Mouse (Mus musculus): ENCODE measurements at regions not wholly inside any gene's neighbourhood (a gene's known extent, or its start where the extent isn't known, plus 50 kb on each side); places are given as distances from the start of the nearest gene placed in this dataset.

DNA sequence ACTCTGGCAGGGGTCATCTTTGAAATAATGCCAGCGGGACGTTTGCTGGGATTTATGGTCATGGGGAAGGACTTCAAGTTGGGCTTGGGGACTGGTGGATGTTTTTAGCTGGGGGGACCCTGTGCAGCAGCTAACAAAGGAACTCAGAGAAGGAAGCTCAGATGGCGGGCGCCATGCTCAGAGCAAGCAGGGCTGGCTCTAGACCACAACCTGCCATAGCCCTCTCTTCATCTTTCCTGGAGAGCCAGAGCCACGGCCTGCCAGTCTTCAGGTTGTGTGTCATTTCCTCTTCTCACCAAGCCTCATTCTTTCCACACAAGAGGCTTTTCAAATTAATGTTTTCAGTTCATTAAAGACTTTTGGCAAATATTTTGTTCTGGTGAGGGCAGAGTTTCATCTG, 219.9 kb downstream of the Bcl11a start:
- H3K36me3 ChIP-seq = no peaks in the 10 kb centered on the region
- H3K4me3 ChIP-seq (replicated peaks) = no peak overlapping the region
- ATAC-seq (ENCODE audit: low read depth) (no peak), DNase-seq (no peak)
- H3K27ac ChIP-seq = no peak overlapping the region
- no peaks in the 10 kb centered on the region for H3K9me3 ChIP-seq (replicated peaks)
- H3K9ac ChIP-seq = no peak overlapping the region
- H3K27me3 ChIP-seq = no peaks in the 10 kb centered on the region
- WGBS (ENCODE audit: insufficient replicate concordance) = 41% methylated on average over 5 of the region's 5 CpGs
- H3K4me1 ChIP-seq (replicated peaks) = no peaks in the 10 kb centered on the region
- no peak overlapping the region for H3K4me2 ChIP-seq

DNA sequence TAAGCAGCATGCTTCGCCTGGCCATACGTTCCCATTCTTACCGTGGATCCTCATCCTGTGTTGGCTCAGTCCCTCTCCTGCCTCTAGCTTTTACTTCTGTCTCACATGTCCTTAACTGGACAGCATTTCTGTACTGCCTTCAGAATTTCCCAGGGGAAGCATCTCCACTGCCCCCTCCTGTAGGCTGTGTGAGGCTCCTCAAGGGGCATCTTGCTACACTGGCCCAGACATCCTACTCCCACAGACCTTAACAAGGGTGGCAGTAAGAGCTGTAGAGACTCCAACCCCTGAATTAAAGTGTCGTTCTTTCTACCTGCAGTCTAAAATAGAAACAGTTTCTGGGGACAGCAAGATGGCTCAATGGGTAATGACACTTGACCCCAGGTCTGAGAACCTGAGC, 222.5 kb downstream of the Bcl11a start:
- Histone ChIP-seq H3K27ac (no peak overlapping the region), H3K9ac (no peak overlapping the region), H3K36me3 (no peaks in the 10 kb centered on the region), H3K4me2 (no peak overlapping the region), H3K4me3 (replicated peaks) (no peak overlapping the region), H3K9me3 (replicated peaks) (no peaks in the 10 kb centered on the region), H3K27me3 (no peaks in the 10 kb centered on the region), H3K4me1 (replicated peaks) (peaks cover 5% of the 10 kb centered on the region)
- WGBS (ENCODE audit: insufficient replicate concordance) = 76% methylated on average over 4 of the region's 4 CpGs
- no peak for ATAC-seq (ENCODE audit: low read depth)
- DNase-seq = no peak

DNA sequence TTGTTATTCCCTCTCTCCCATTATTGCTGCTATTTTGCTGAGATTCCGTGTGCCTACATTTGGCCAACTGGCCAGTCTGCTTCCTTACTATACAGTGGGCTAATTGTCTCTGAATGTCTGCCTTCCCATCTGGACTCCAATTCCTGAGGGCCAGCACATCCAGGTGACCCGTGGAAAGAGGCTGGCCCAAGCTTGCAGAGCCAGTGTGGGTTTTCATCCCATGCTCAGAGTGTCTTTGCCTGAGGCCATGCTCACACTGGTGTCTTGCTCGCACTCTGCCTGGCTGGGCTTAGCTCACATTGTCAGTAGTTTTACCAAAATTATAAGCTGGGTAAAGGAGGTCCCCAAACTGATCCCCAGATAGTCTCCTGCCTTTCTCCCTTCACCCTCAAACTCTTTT, 223.3 kb downstream of the Bcl11a start:
- Histone ChIP-seq H3K27ac (no peak overlapping the region), H3K27me3 (0 out of 2 replicates have a peak, but pooled peaks cover 3% of the 10 kb centered on the region), H3K36me3 (no peaks in the 10 kb centered on the region), H3K4me2 (no peak overlapping the region), H3K4me3 (replicated peaks) (no peak overlapping the region), H3K9ac (no peak overlapping the region), H3K4me1 (replicated peaks) (peaks cover 14% of the 10 kb centered on the region), H3K9me3 (replicated peaks) (no peaks in the 10 kb centered on the region)
- DNase-seq = no peak
- ATAC-seq (ENCODE audit: low read depth) = no peak
- 61% methylated on average over 3 of the region's 3 CpGs for WGBS (ENCODE audit: insufficient replicate concordance)

- Histone ChIP-seq H3K27ac (no peak overlapping the region), H3K4me1 (replicated peaks) (peaks cover 17% of the 10 kb centered on the region), H3K9ac (peak overlapping the region; percentile 37; the same call in 1 of the 2 replicates), H3K4me2 (peak overlapping the region; percentile 64), H3K27me3 (0 out of 2 replicates have a peak, but pooled peaks cover 6% of the 10 kb centered on the region), H3K4me3 (replicated peaks) (peak overlapping the region; percentile 27), H3K9me3 (replicated peaks) (no peaks in the 10 kb centered on the region), H3K36me3 (no peaks in the 10 kb centered on the region)
- DNase-seq = peak; percentile 18
- no peak for ATAC-seq (ENCODE audit: low read depth)
- WGBS (ENCODE audit: insufficient replicate concordance) = 4% methylated on average over 17 of the region's 17 CpGs
Measured at GRCm38 (mm10) chr11:24305145-24305553, 227.3 kb downstream of the Bcl11a start.

DNA sequence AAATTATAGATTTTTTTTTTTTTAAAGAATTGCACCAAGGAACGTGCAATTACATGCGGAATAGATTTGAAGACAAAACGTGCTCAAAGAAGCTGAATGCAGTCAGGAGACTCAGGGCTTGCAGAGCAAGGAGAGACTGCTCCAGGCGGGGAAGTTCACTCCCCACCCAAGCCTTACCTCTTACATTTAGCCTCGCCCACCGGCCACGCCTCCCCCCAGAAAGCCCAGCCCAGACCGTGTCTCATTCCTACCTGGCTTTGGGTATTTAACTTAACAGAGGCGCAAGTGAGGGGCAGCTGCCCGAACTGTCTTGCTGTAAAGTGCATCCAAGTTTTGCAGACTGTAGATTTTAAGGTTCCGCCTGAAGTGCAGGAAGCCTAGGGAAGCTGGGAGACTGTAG, 227.8 kb downstream of the Bcl11a start:
- ATAC-seq (ENCODE audit: low read depth) (peak; percentile 60; the same call in 1 of the 2 replicates), DNase-seq (peak; percentile 15)
- Histone ChIP-seq H3K36me3 (no peaks in the 10 kb centered on the region), H3K4me2 (peak overlapping the region; percentile 64), H3K27me3 (0 out of 2 replicates have a peak, but pooled peaks cover 6% of the 10 kb centered on the region), H3K9me3 (replicated peaks) (no peaks in the 10 kb centered on the region), H3K4me3 (replicated peaks) (peak overlapping the region; percentile 27), H3K4me1 (replicated peaks) (peaks cover 17% of the 10 kb centered on the region), H3K9ac (no peak overlapping the region), H3K27ac (no peak overlapping the region)
- WGBS (ENCODE audit: insufficient replicate concordance) = 7% methylated on average over 11 of the region's 11 CpGs

DNA sequence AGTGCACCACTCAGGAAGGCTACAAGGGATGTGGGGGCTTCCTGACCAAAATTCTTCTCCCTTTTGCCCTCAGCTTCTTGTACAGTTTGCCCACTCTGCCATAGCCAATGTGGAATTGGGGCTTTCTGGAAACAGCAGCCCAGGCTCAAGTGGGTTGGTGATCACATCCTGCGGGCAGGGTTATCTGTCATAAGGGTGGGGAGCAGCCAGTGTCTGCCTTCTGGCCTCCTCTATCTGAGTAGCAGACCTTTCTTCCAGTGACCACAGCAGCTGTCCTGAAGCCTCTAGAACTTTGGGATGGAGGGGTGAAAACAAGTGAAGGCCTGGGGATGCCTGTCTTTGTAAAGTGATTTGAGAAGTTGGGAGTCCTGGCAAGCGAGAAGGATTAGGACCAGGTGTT, 228.2 kb downstream of the Bcl11a start:
- Histone ChIP-seq H3K4me3 (replicated peaks) (peak overlapping the region; percentile 27), H3K4me1 (replicated peaks) (peaks cover 17% of the 10 kb centered on the region), H3K27ac (no peak overlapping the region), H3K9ac (no peak overlapping the region), H3K9me3 (replicated peaks) (no peaks in the 10 kb centered on the region), H3K27me3 (0 out of 2 replicates have a peak, but pooled peaks cover 6% of the 10 kb centered on the region), H3K36me3 (no peaks in the 10 kb centered on the region), H3K4me2 (peak overlapping the region; percentile 64)
- DNase-seq = no peak
- WGBS (ENCODE audit: insufficient replicate concordance) = 33% methylated on average over 2 of the region's 2 CpGs
- peak; percentile 67 for ATAC-seq (ENCODE audit: low read depth)

DNA sequence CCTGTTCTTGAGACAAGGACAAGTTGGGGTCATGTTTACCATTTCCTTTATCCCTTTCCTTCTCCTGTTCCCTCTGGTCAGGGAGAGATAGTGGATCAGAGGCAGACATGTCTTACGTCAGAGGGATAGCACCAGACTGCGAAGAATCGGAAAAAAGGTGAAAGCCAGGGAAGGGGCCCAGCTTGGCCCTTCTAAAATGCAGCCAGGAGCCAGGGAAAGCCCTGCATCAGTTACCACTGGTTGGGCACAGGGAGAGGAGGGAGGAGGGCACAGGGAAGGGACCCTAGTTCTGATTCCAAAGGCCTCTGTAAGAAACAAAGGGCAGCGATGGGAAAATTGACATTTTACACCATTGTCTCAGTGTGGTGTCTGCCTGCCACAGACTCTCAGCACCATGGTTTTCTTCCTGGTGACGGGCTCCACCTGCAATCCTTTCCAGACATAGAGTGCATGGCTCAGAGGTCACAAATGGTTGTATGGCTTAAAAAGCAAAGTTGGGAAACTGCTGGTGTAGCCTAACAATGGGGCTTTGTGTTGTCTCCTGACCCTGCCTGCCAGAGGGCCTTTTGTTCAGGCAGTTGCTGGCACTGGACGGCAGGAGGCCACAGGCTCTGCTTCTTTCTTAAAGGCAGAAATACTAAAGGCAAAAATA, 229.9 kb downstream of the Bcl11a start:
- ATAC-seq (ENCODE audit: low read depth) = no peak
- no peak for DNase-seq
- Histone ChIP-seq H3K36me3 (no peaks in the 10 kb centered on the region), H3K27ac (no peak overlapping the region), H3K4me1 (replicated peaks) (peaks cover 17% of the 10 kb centered on the region), H3K9ac (no peak overlapping the region), H3K27me3 (0 out of 2 replicates have a peak, but pooled peaks cover 6% of the 10 kb centered on the region), H3K4me3 (replicated peaks) (no peak overlapping the region), H3K4me2 (no peak overlapping the region), H3K9me3 (replicated peaks) (no peaks in the 10 kb centered on the region)
- 67% methylated on average over 6 of the region's 6 CpGs for WGBS (ENCODE audit: insufficient replicate concordance)

- Histone ChIP-seq H3K4me2 (no peak overlapping the region), H3K27me3 (0 out of 2 replicates have a peak, but pooled peaks cover 6% of the 10 kb centered on the region), H3K36me3 (no peaks in the 10 kb centered on the region), H3K9me3 (replicated peaks) (no peaks in the 10 kb centered on the region), H3K4me1 (replicated peaks) (peaks cover 17% of the 10 kb centered on the region), H3K9ac (no peak overlapping the region), H3K27ac (no peak overlapping the region), H3K4me3 (replicated peaks) (no peak overlapping the region)
- ATAC-seq (ENCODE audit: low read depth) = no peak
- no peak for DNase-seq
- 24% methylated on average over 1 of the region's 1 CpGs for WGBS (ENCODE audit: insufficient replicate concordance)
Measured at GRCm38 (mm10) chr11:24308253-24308633, 230.4 kb downstream of the Bcl11a start.

DNA sequence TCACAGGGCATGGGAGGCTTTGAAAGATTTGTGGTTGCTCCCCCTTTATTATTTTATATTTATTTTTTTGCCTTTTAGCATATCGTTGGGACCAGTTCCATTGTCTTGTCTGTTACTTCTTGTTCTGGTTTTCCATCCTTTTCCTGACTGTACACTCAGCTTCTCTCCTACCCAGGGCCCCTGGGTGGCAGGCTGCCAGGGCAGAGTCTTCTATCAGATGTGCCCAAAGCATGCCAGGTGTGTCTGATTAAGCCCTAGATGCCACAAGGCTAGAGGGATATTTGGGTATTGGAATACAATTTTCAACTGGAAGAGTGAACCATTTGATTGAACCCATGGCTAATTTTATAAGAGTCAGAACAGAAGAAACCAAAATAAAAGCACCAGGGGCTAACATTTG, 236.2 kb downstream of the Bcl11a start:
- H3K4me2 ChIP-seq = no peak overlapping the region
- no peaks in the 10 kb centered on the region for H3K36me3 ChIP-seq
- H3K4me3 ChIP-seq (replicated peaks) = no peak overlapping the region
- DNase-seq (no peak), ATAC-seq (ENCODE audit: low read depth) (no peak)
- H3K4me1 ChIP-seq (replicated peaks) = no peaks in the 10 kb centered on the region
- H3K27ac ChIP-seq = no peak overlapping the region
- H3K9me3 ChIP-seq (replicated peaks) = no peaks in the 10 kb centered on the region
- no peaks in the 10 kb centered on the region for H3K27me3 ChIP-seq
- H3K9ac ChIP-seq = no peak overlapping the region
- WGBS (ENCODE audit: insufficient replicate concordance) = 62% methylated on average over 1 of the region's 1 CpGs

DNA sequence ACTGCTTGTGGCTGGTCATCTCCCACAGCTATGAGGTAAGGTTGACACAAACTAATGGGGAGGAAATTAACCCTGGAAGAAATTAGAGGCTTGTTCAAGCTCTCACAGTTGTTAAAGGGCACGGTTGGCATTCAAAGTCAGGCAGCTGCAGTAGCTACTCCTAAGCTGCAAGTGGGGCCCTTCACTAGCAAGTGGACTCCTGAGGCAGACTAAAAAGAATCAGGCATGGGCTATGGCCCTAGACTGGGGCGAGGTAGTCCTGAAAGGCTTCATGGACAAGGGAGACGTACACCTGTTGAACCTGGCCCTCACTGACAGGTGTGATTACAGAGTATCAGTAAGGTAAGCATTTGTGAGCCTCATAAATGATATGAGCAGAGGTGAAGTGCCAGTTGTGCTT, 237.7 kb downstream of the Bcl11a start:
- H3K27me3 ChIP-seq = no peaks in the 10 kb centered on the region
- ATAC-seq (ENCODE audit: low read depth) (no peak), DNase-seq (no peak)
- no peak overlapping the region for H3K4me2 ChIP-seq
- WGBS (ENCODE audit: insufficient replicate concordance) = 58% methylated on average over 3 of the region's 3 CpGs
- H3K9ac ChIP-seq = no peak overlapping the region
- H3K36me3 ChIP-seq = no peaks in the 10 kb centered on the region
- H3K27ac ChIP-seq = no peak overlapping the region
- H3K4me1 ChIP-seq (replicated peaks) = no peaks in the 10 kb centered on the region
- H3K4me3 ChIP-seq (replicated peaks) = no peak overlapping the region
- no peaks in the 10 kb centered on the region for H3K9me3 ChIP-seq (replicated peaks)

DNA sequence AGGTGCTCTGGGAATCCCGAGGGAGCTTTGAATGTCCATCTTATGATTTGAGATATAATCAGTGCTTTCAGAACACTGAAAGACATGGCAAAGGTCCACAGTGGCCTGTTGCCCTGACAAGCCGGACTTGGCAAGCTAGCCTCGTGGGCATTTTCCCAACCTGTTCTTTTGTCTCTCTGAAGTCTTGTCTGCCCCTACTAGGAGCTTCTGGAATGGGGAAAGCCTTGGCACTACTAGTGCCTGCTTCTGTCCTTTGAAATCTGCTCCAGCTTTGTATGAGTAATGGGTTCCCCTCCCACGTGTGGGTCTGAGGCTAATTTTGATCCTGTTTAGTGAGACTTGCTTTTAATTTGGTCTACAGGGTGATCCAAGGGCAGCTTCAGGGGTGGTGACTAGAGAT, 238.3 kb downstream of the Bcl11a start:
- 43% methylated on average over 4 of the region's 4 CpGs for WGBS (ENCODE audit: insufficient replicate concordance)
- no peak overlapping the region for H3K4me2 ChIP-seq
- no peaks in the 10 kb centered on the region for H3K9me3 ChIP-seq (replicated peaks)
- H3K27ac ChIP-seq = no peak overlapping the region
- DNase-seq (no peak), ATAC-seq (ENCODE audit: low read depth) (no peak)
- H3K4me3 ChIP-seq (replicated peaks) = no peak overlapping the region
- no peaks in the 10 kb centered on the region for H3K4me1 ChIP-seq (replicated peaks)
- H3K27me3 ChIP-seq = no peaks in the 10 kb centered on the region
- no peak overlapping the region for H3K9ac ChIP-seq
- H3K36me3 ChIP-seq = no peaks in the 10 kb centered on the region

DNA sequence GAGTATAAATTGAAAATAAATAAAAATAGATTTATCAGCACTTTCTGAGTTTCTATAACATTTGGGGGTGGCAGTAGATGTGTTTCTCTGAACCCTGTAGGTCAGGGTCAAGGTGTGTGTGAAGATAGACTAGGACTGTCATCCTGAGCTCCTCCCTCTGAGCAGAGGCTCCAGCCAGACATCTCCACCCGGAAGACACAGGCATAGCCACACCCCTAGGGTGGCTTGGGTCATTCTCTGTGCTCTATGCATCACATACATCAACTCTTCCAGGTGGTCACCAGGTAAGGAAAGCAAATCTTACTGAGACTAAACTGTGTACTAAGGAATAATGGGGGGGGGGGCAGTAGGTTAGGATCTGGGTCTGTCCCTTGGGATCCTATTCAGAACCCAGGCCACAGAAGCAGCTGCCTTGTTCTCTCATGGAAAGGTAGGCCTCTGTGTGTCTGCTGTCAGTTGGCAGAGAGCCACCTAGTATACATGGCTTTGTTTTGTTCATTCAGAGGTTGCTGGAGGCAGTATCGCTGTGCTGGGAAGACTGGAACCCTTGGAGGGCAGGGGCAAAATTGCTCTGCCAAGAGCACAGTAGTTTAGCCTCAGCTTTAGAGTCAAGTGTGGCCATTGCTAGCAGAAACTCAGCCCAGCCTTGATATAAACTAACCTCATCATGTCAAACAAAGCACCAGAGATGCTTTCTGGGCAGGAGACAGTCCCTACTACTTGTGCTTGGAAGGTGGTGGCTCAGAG, 240.3 kb downstream of the Bcl11a start:
- 63% methylated on average over 2 of the region's 2 CpGs for WGBS (ENCODE audit: insufficient replicate concordance)
- Histone ChIP-seq H3K36me3 (no peaks in the 10 kb centered on the region), H3K4me3 (replicated peaks) (no peak overlapping the region), H3K9ac (no peak overlapping the region), H3K27ac (no peak overlapping the region), H3K4me1 (replicated peaks) (no peaks in the 10 kb centered on the region), H3K4me2 (no peak overlapping the region), H3K9me3 (replicated peaks) (no peaks in the 10 kb centered on the region), H3K27me3 (no peaks in the 10 kb centered on the region)
- DNase-seq (no peak), ATAC-seq (ENCODE audit: low read depth) (no peak)
